Mouse (Mus musculus): ENCODE results near the gene Iqcd. TPM values are rescaled to one million over a fixed set of nuclear protein-coding genes. Genes with fewer than 3 reads are reported as not detected.

Iqcd gene
- polyA plus RNA-seq, 1 experiment, result 2.1 TPM

DNA sequence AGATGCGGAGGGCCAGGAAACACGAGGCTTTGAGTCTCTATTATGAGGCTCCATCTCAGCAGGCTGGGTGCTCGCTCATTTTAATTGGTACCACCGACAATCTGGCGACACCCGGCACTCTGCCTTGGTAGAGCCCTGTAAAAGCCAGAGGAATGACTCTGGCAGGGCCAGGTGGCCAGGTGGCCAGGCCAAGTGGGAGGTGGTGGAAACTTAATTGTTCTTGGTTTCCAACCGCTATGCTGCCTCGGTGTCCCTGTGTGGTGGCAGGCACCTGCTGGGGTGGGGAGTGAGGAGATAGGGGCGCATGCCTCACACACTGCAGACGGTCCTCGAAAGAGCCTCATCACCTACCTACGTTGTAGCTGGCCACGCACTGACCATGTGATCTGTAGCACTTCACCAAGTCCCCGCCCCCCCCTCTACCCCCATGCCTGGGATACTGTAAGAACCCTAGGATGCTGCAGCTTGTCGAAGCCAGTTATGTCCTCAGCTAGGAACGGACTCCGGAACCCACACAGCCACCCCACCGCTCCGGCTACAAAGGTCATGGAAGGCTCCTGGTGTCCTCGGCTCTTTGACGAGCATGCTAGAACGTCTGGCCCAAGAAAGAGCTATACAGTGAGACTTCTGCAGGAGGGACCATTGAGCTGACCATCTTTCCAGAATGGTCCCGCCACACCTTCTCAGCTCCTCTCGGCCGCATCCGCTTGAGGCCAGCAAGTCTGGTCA, 8.8 kb upstream of the Iqcd start:
- H3K27ac ChIP-seq (ENCODE audit: insufficient read depth, low read depth, low read length), result peak overlapping the region; percentile 88
- DNase-seq, result peak; percentile 60
- H3K36me3 ChIP-seq (ENCODE audit: control insufficient read depth, insufficient read depth, low read length), result peaks cover 5% of the 10 kb centered on the region
- H3K4me3 ChIP-seq (ENCODE audit: insufficient read depth, low read depth, low read length), result no peak overlapping the region
- 56% methylated on average over 26 of the region's 26 CpGs for WGBS
- peaks cover 52% of the 10 kb centered on the region for H3K4me1 ChIP-seq (ENCODE audit: control insufficient read depth, insufficient read depth, low read length)
- TF ChIP-seq CTCF (conservative IDR thresholded peaks at IDR 0.05; ENCODE audit: insufficient read depth, insufficient read length, low read depth, low read length) (no peak), POLR2A (IDR thresholded peaks at IDR 0.05; ENCODE audit: low read depth, low read length) (no peak)
- H3K27me3 ChIP-seq (replicated peaks; ENCODE audit: control insufficient read depth, insufficient read depth, low read length), result no peaks in the 10 kb centered on the region

DNA sequence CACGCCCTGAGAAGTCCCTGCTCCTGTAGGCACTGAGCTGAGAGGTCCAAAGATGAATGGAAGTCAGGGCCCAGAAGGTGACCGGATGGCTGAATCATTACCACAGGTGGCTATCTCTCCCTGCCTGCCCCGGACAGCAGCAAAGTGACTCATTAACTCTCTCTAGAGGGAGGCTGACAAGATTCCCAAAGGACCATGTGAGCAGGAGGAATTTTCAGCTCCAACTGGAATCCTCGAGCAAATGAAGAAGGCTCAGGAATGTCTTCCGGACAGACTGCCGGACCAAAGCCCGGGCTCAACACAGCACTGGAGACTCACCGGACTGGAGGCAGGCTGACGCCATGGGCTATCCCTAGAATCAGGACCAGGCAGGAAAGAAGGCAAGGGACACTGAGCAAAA, 6.8 kb upstream of the Iqcd start:
- Histone ChIP-seq H3K36me3 (ENCODE audit: control insufficient read depth, insufficient read depth, low read length) (peaks cover 5% of the 10 kb centered on the region), H3K4me1 (ENCODE audit: control insufficient read depth, insufficient read depth, low read length) (peaks cover 59% of the 10 kb centered on the region), H3K27ac (ENCODE audit: insufficient read depth, low read depth, low read length) (peak overlapping the region; percentile 87), H3K4me3 (ENCODE audit: insufficient read depth, low read depth, low read length) (no peak overlapping the region), H3K27me3 (replicated peaks; ENCODE audit: control insufficient read depth, insufficient read depth, low read length) (no peaks in the 10 kb centered on the region)
- DNase-seq, result peak; percentile 92
- no peak for TF ChIP-seq CTCF (conservative IDR thresholded peaks at IDR 0.05; ENCODE audit: insufficient read depth, insufficient read length, low read depth, low read length)
- TF ChIP-seq POLR2A (IDR thresholded peaks at IDR 0.05; ENCODE audit: low read depth, low read length), result no peak
- WGBS, result 44% methylated on average over 9 of the region's 9 CpGs

- peaks cover 52% of the 10 kb centered on the region for H3K4me1 ChIP-seq (ENCODE audit: control insufficient read depth, insufficient read depth, low read length)
Measured at GRCm38 (mm10) chr5:120583511-120583910, 5.3 kb upstream of the Iqcd start.

DNA sequence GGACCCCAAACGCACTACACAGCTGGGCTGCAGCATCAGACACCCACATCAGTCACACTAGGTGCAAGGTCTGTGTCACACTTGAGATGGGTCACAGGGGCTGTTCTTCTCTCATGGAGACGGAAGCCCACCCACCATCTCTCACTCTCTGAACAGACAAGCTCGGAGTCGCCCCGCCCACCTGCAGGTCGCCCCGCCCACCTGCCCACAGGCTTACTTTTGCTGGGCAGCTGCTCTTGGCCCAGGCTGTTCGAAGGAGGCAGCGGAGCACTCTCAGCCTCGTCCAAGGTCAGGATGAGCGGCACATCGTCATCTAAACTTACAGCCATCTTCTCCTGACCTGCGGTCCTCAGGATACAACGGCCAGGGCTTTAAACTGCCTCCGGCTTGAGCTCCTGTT, 3.8 kb upstream of the Iqcd start:
- TF ChIP-seq CTCF (conservative IDR thresholded peaks at IDR 0.05; ENCODE audit: insufficient read depth, insufficient read length, low read depth, low read length) (no peak), POLR2A (IDR thresholded peaks at IDR 0.05; ENCODE audit: low read depth, low read length) (no peak)
- peak; percentile 41 for DNase-seq
- no peaks in the 10 kb centered on the region for H3K27me3 ChIP-seq (replicated peaks; ENCODE audit: control insufficient read depth, insufficient read depth, low read length)
- WGBS, result 49% methylated on average over 15 of the region's 15 CpGs
- H3K4me3 ChIP-seq (ENCODE audit: insufficient read depth, low read depth, low read length), result no peak overlapping the region
- peaks cover 5% of the 10 kb centered on the region for H3K36me3 ChIP-seq (ENCODE audit: control insufficient read depth, insufficient read depth, low read length)
- H3K27ac ChIP-seq (ENCODE audit: insufficient read depth, low read depth, low read length), result no peak overlapping the region
- peaks cover 41% of the 10 kb centered on the region for H3K4me1 ChIP-seq (ENCODE audit: control insufficient read depth, insufficient read depth, low read length)

More at GRCm38 (mm10) chr5:120583511-120583910, 5.3 kb upstream of the Iqcd start:
- Histone ChIP-seq H3K27ac (ENCODE audit: insufficient read depth, low read depth, low read length) (peak overlapping the region; percentile 14; the same call in 1 of the 2 replicates), H3K27me3 (replicated peaks; ENCODE audit: control insufficient read depth, insufficient read depth, low read length) (no peaks in the 10 kb centered on the region), H3K4me3 (ENCODE audit: insufficient read depth, low read depth, low read length) (no peak overlapping the region), H3K36me3 (ENCODE audit: control insufficient read depth, insufficient read depth, low read length) (peaks cover 5% of the 10 kb centered on the region)
- no peak for TF ChIP-seq CTCF (conservative IDR thresholded peaks at IDR 0.05; ENCODE audit: insufficient read depth, insufficient read length, low read depth, low read length)
- no peak for TF ChIP-seq POLR2A (IDR thresholded peaks at IDR 0.05; ENCODE audit: low read depth, low read length)
- WGBS, result 80% methylated on average over 4 of the region's 4 CpGs
- DNase-seq, result no peak

DNA sequence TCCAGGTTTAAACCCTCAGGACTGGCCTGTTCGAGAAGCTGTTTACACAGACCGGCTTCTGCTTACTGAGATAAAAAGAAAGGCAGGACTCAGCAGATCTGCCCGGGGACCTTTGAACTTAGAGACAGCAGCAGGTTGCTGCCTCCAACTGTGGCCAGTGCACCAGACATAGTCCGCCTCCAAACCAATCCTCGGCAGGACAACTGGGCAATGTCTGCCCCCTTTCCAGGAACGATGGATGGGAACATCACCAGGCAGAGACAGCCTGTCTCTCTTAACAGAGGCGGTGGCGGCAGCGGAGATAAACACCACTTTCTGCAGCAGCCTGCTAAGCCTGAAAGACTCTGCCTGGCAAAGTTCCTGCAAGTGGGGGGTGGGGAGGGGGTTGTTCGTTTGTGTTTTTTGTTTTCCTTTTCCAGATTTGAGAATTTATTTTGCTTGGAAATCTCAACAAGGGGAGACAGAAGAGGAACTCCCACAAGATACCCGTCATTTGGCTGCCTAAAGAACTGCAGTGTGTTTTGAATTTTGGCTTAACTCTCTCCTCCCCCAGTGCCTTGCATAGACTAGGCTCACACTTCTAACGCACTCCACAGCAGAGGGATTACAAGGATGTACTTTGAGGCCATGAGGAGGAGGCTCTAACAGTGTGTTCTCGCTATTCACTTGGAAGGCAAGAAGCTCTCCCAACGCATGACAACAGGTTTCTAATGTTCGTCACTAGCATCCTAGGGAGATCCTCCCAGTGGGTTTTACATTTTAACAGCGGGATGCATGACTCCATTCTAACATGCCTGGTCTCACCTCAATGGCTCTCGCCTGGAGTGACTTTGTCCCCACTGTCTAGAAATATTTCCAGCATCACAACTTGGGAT, 1.8 kb upstream of the Iqcd start:
- peak; percentile 95 for DNase-seq
- WGBS, result 19% methylated on average over 17 of the region's 17 CpGs
- Histone ChIP-seq H3K4me1 (ENCODE audit: control insufficient read depth, insufficient read depth, low read length) (peaks cover 27% of the 10 kb centered on the region), H3K36me3 (ENCODE audit: control insufficient read depth, insufficient read depth, low read length) (peaks cover 5% of the 10 kb centered on the region), H3K4me3 (ENCODE audit: insufficient read depth, low read depth, low read length) (peak overlapping the region; percentile 67), H3K27me3 (replicated peaks; ENCODE audit: control insufficient read depth, insufficient read depth, low read length) (no peaks in the 10 kb centered on the region), H3K27ac (ENCODE audit: insufficient read depth, low read depth, low read length) (peak overlapping the region; percentile 87)
- TF ChIP-seq CTCF (conservative IDR thresholded peaks at IDR 0.05; ENCODE audit: insufficient read depth, insufficient read length, low read depth, low read length) (no peak), POLR2A (IDR thresholded peaks at IDR 0.05; ENCODE audit: low read depth, low read length) (no peak)

GRCm38 (mm10) chr5:120587616-120587926, 1.2 kb upstream of the Iqcd start:
- Histone ChIP-seq H3K4me1 (ENCODE audit: control insufficient read depth, insufficient read depth, low read length) (peaks cover 23% of the 10 kb centered on the region), H3K36me3 (ENCODE audit: control insufficient read depth, insufficient read depth, low read length) (peaks cover 5% of the 10 kb centered on the region), H3K27me3 (replicated peaks; ENCODE audit: control insufficient read depth, insufficient read depth, low read length) (no peaks in the 10 kb centered on the region), H3K27ac (ENCODE audit: insufficient read depth, low read depth, low read length) (peak overlapping the region; percentile 87), H3K4me3 (ENCODE audit: insufficient read depth, low read depth, low read length) (peak overlapping the region; percentile 67)
- peak; percentile 78 for DNase-seq
- TF ChIP-seq CTCF (conservative IDR thresholded peaks at IDR 0.05; ENCODE audit: insufficient read depth, insufficient read length, low read depth, low read length) (no peak), POLR2A (IDR thresholded peaks at IDR 0.05; ENCODE audit: low read depth, low read length) (no peak)
- 7% methylated on average over 9 of the region's 9 CpGs for WGBS
